In genomic region chr3:103733799-103734695, GRCm38 (mm10) we compare ENCODE assay signal across 8 mouse cellular contexts. TPM values are rescaled to one million over a fixed set of nuclear protein-coding genes. Genes with fewer than 3 reads are reported as not detected.
DNase-seq lines count a peak whose midpoint lies in the region; ATAC-seq and TF ChIP-seq lines count a peak whose summit lies in the region.

No protein-coding gene starts in this region.

- 38% methylated on average over 19 of the region's 19 CpGs for WGBS in kidney, embryonic 14.5 days
- 55% methylated on average over 19 of the region's 19 CpGs for WGBS in kidney, adult 2 months
- 20% methylated on average over 19 of the region's 19 CpGs for WGBS in embryonic facial prominence, embryonic 10.5 days
- 8% methylated on average over 19 of the region's 19 CpGs for WGBS in hindbrain, embryonic 16.5 days
- 28% methylated on average over 19 of the region's 19 CpGs for WGBS in lung, embryonic 16.5 days

- peak overlapping the region; percentile 54; the same call in 1 of the 2 replicates for H3K9ac ChIP-seq in kidney, embryonic 14.5 days (ENCODE audit: low read depth, low read length)
- H3K9ac ChIP-seq in hindbrain, embryonic 16.5 days (ENCODE audit: low read depth, low read length): peak overlapping the region; percentile 60
- peak overlapping the region; percentile 66 for H3K9ac ChIP-seq in lung, embryonic 16.5 days (ENCODE audit: low read length)

- no peak for TF ChIP-seq POLR2A in kidney, adult 2 months (IDR thresholded peaks at IDR 0.05; ENCODE audit: low read depth, low read length)

- H3K4me2 ChIP-seq in kidney, embryonic 14.5 days (replicated peaks; ENCODE audit: low read depth, low read length): peak overlapping the region; percentile 51
- H3K4me2 ChIP-seq in hindbrain, embryonic 16.5 days (ENCODE audit: low read length): peak overlapping the region; percentile 50
- H3K4me2 ChIP-seq in lung, embryonic 16.5 days (ENCODE audit: low read depth, low read length): peak overlapping the region; percentile 49

- no peaks in the 10 kb centered on the region for H3K27me3 ChIP-seq in kidney, embryonic 14.5 days (ENCODE audit: control insufficient read depth, insufficient read depth, low read length)
- no peaks in the 10 kb centered on the region for H3K27me3 ChIP-seq in kidney, adult 2 months (replicated peaks; ENCODE audit: control insufficient read depth, insufficient read depth, low read length)
- no peaks in the 10 kb centered on the region for H3K27me3 ChIP-seq in embryonic facial prominence, embryonic 10.5 days (replicated peaks; ENCODE audit: low read depth, poor library complexity, severe bottlenecking)
- H3K27me3 ChIP-seq in hindbrain, embryonic 16.5 days (replicated peaks; ENCODE audit: control insufficient read depth, insufficient read depth, low read length): no peaks in the 10 kb centered on the region
- no peaks in the 10 kb centered on the region for H3K27me3 ChIP-seq in lung, embryonic 16.5 days (ENCODE audit: control insufficient read depth, insufficient read depth, low read depth, low read length)

- ATAC-seq in kidney, embryonic 14.5 days (ENCODE audit: low FRiP score, low TSS enrichment): no peak
- ATAC-seq in hindbrain, embryonic 16.5 days: peak; percentile 86
- no peak for ATAC-seq in lung, embryonic 16.5 days (ENCODE audit: low read depth)

- H3K9me3 ChIP-seq in kidney, embryonic 14.5 days (ENCODE audit: control insufficient read depth, low read length): no peaks in the 10 kb centered on the region
- no peaks in the 10 kb centered on the region for H3K9me3 ChIP-seq in embryonic facial prominence, embryonic 10.5 days
- no peaks in the 10 kb centered on the region for H3K9me3 ChIP-seq in hindbrain, embryonic 16.5 days (ENCODE audit: control insufficient read depth, low read length)
- H3K9me3 ChIP-seq in lung, embryonic 16.5 days (ENCODE audit: control insufficient read depth, low read length): no peaks in the 10 kb centered on the region

- peak overlapping the region; percentile 94; the same call in 1 of the 2 replicates for H3K27ac ChIP-seq in kidney, embryonic 14.5 days (ENCODE audit: low read depth, low read length)
- H3K27ac ChIP-seq in kidney, adult 2 months (ENCODE audit: insufficient read depth, low read depth, low read length): no peak overlapping the region
- peak overlapping the region; percentile 88 for H3K27ac ChIP-seq in embryonic facial prominence, embryonic 10.5 days (replicated peaks)
- H3K27ac ChIP-seq in hindbrain, embryonic 16.5 days (ENCODE audit: low read depth, low read length): peak overlapping the region; percentile 48
- H3K27ac ChIP-seq in lung, embryonic 16.5 days (ENCODE audit: low read length): peak overlapping the region; percentile 96

- peaks cover 48% of the 10 kb centered on the region for H3K4me1 ChIP-seq in kidney, embryonic 14.5 days (ENCODE audit: control insufficient read depth, insufficient read depth, low read length)
- no peaks in the 10 kb centered on the region for H3K4me1 ChIP-seq in kidney, adult 2 months (ENCODE audit: control insufficient read depth, insufficient read depth, low read length)
- peaks cover 65% of the 10 kb centered on the region for H3K4me1 ChIP-seq in embryonic facial prominence, embryonic 10.5 days
- peaks cover 45% of the 10 kb centered on the region for H3K4me1 ChIP-seq in hindbrain, embryonic 16.5 days (ENCODE audit: control insufficient read depth, insufficient read depth, low read depth, low read length)
- H3K4me1 ChIP-seq in lung, embryonic 16.5 days (replicated peaks; ENCODE audit: control insufficient read depth, insufficient read depth, low read length): peaks cover 46% of the 10 kb centered on the region

- no peak for DNase-seq in kidney, adult 2 months
- DNase-seq in embryonic facial prominence, embryonic 10.5 days (ENCODE audit: low spot score): peak; percentile 70
- peak; percentile 49 for DNase-seq in right cerebral cortex, postnatal 4 days
- no peak for DNase-seq in gastrocnemius, adult 8-10 months (ENCODE audit: low spot score in 2 of 2)
- no peak for DNase-seq in thymus, postnatal 14 days

- H3K36me3 ChIP-seq in kidney, embryonic 14.5 days (ENCODE audit: control insufficient read depth, insufficient read depth, low read length): peaks cover 4% of the 10 kb centered on the region; the same call in 1 of the 2 replicates
- no peaks in the 10 kb centered on the region for H3K36me3 ChIP-seq in kidney, adult 2 months (ENCODE audit: control insufficient read depth, insufficient read depth, low read length)
- H3K36me3 ChIP-seq in embryonic facial prominence, embryonic 10.5 days (replicated peaks): peaks cover 13% of the 10 kb centered on the region
- no peaks in the 10 kb centered on the region for H3K36me3 ChIP-seq in hindbrain, embryonic 16.5 days (ENCODE audit: control insufficient read depth, insufficient read depth, low read length)
- no peaks in the 10 kb centered on the region for H3K36me3 ChIP-seq in lung, embryonic 16.5 days (ENCODE audit: control insufficient read depth, insufficient read depth, low read length)

- peak overlapping the region; percentile 40; the same call in 1 of the 2 replicates for H3K4me3 ChIP-seq in kidney, embryonic 14.5 days (ENCODE audit: low read length)
- H3K4me3 ChIP-seq in kidney, adult 2 months (ENCODE audit: insufficient read depth, low read depth, low read length): no peak overlapping the region
- peak overlapping the region; percentile 50 for H3K4me3 ChIP-seq in embryonic facial prominence, embryonic 10.5 days
- H3K4me3 ChIP-seq in hindbrain, embryonic 16.5 days (ENCODE audit: low read length): peak overlapping the region; percentile 8; the same call in 1 of the 2 replicates
- H3K4me3 ChIP-seq in lung, embryonic 16.5 days (ENCODE audit: low read length): peak overlapping the region; percentile 41

- TF ChIP-seq CTCF in kidney, adult 2 months (conservative IDR thresholded peaks at IDR 0.05; ENCODE audit: insufficient read depth, insufficient read length, low read depth, low read length): no peak

RNA-seq across cellular contexts. Expression of gene Olfml3, which starts 3.8 kb away (rescaled TPM):
- 56.6 and 58.4 TPM in 2 replicates for polyA plus RNA-seq in kidney, embryonic 14.5 days (2014; fragmentation: Nextera tagmentation; extraction: Ambion mirVana)
- polyA plus RNA-seq in kidney, adult 2 months (2012; rRNA removed): 30.0 and 31.7 TPM in 2 replicates
- polyA plus RNA-seq in embryonic facial prominence, embryonic 10.5 days (2016; fragmentation: Nextera tagmentation; extraction: Ambion mirVana): 12.5 and 12.9 TPM in 2 replicates
- polyA plus RNA-seq in hindbrain, embryonic 16.5 days (2015; fragmentation: Nextera tagmentation; extraction: Ambion mirVana): 10.0 and 10.5 TPM in 2 replicates
- 83.8 and 84.9 TPM in 2 replicates for polyA plus RNA-seq in lung, embryonic 16.5 days (2015; fragmentation: Nextera tagmentation; extraction: Ambion mirVana)
- 1 to 10 TPM in 3 of 4 experiments, under 1 TPM in 1; 0.94 to 4.0 (median 1.8) TPM for total RNA-seq in gastrocnemius, adult 8-10 months (2022)

RNA-seq across cellular contexts. Expression of gene Gm10964, which starts 5.1 kb away (rescaled TPM):
- not detected in 2 replicates for polyA plus RNA-seq in kidney, embryonic 14.5 days (2014; fragmentation: Nextera tagmentation; extraction: Ambion mirVana)
- not detected in 2 replicates for polyA plus RNA-seq in kidney, adult 2 months (2012; rRNA removed)
- polyA plus RNA-seq in embryonic facial prominence, embryonic 10.5 days (2016; fragmentation: Nextera tagmentation; extraction: Ambion mirVana): not detected in 2 replicates
- polyA plus RNA-seq in hindbrain, embryonic 16.5 days (2015; fragmentation: Nextera tagmentation; extraction: Ambion mirVana): not detected in 2 replicates
- polyA plus RNA-seq in lung, embryonic 16.5 days (2015; fragmentation: Nextera tagmentation; extraction: Ambion mirVana): not detected in 2 replicates
- total RNA-seq in gastrocnemius, adult 8-10 months (2022): not detected

RNA-seq across cellular contexts. Expression of gene Hipk1, which starts 57.3 kb away (rescaled TPM):
- polyA plus RNA-seq in kidney, embryonic 14.5 days (2014; fragmentation: Nextera tagmentation; extraction: Ambion mirVana): 16.1 and 19.0 TPM in 2 replicates
- polyA plus RNA-seq in kidney, adult 2 months (2012; rRNA removed): 58.1 and 62.3 TPM in 2 replicates
- 9.9 TPM in 2 replicates for polyA plus RNA-seq in embryonic facial prominence, embryonic 10.5 days (2016; fragmentation: Nextera tagmentation; extraction: Ambion mirVana)
- polyA plus RNA-seq in hindbrain, embryonic 16.5 days (2015; fragmentation: Nextera tagmentation; extraction: Ambion mirVana): 8.9 and 10.1 TPM in 2 replicates
- polyA plus RNA-seq in lung, embryonic 16.5 days (2015; fragmentation: Nextera tagmentation; extraction: Ambion mirVana): 12.2 and 12.3 TPM in 2 replicates
- 10 to 100 TPM; 55.9 to 80.6 (median 65.0) TPM for total RNA-seq in gastrocnemius, adult 8-10 months (2022)

Comparison
In these comparisons a context has a peak if more than half of its experiments do, and no peak if none do; other contexts are left out.
1. DNase-seq: peak in embryonic facial prominence, embryonic 10.5 days (single experiment) and right cerebral cortex, postnatal 4 days (single experiment); none in kidney, adult 2 months (single experiment), gastrocnemius, adult 8-10 months (0 of 2) and thymus, postnatal 14 days (single experiment).
2. Peak in every context shown above with its lines, with median percentiles within 50 percentile points of each other: H3K4me2 ChIP-seq and H3K9ac ChIP-seq.